Mouse (Mus musculus) liver (tissue): ENCODE results near the gene Cks1b.

Experiments used
- DNase-seq: peaks from one replicate; pipeline ENCODE4 v3.0.0-alpha.2; 2020; ENCODE audit warnings: mixed read lengths

Cks1b gene

DNA sequence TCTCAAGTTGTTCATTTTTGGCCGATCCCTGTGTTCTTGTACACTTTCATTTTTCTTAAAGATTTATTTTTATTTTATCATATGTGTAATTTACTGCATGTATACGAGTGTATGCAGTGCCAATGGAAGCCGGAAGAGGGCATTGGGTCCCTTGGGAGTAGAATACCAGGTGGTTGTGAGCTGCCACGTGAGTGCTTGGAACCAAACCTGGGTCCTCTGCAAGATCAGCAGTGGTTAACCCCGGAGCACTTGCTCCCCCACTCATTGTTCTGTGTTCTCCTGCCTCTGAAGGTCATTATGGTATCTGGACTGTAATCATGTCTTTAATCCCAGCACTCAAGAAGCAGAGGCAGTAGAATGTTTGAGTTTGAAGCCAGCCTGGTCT is 7.0 kb upstream of the Cks1b start:
- no peak for DNase-seq

- peak; percentile 76 for DNase-seq
These were observed 6.4 kb upstream of the Cks1b start for GRCm38 (mm10) chr3:89424416-89425140.

GRCm38 (mm10) chr3:89422556-89423205 is 4.5 kb upstream of the Cks1b start:
- no peak for DNase-seq

DNA sequence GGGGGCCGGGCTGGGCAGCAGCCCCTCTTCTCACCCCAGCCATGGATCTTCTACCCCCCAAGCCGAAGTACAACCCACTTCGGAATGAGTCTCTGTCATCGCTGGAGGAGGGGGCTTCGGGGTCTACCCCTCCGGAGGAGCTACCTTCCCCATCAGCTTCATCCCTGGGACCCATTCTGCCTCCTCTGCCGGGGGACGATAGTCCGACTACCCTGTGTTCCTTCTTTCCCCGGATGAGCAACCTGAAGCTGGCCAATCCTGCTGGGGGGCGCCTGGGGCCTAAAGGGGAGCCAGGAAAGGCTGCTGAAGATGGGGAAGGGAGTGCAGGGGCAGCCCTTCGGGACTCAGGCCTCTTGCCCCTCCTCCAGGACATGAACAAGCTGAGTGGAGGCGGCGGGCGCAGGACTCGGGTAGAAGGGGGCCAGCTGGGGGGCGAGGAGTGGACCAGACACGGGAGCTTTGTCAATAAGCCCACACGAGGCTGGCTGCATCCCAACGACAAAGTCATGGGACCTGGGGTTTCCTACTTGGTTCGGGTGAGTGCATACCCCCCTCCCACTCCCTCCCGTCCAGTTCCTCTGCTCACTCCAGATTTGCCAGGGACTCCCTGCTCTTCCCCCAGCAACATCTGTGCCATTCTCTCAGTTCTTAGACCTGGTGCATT is 3.8 kb upstream of the Cks1b start:
- DNase-seq, result peak; percentile 28

- DNase-seq, result peak; percentile 92
These were observed 3.0 kb upstream of the Cks1b start for GRCm38 (mm10) chr3:89421002-89421774.

DNA sequence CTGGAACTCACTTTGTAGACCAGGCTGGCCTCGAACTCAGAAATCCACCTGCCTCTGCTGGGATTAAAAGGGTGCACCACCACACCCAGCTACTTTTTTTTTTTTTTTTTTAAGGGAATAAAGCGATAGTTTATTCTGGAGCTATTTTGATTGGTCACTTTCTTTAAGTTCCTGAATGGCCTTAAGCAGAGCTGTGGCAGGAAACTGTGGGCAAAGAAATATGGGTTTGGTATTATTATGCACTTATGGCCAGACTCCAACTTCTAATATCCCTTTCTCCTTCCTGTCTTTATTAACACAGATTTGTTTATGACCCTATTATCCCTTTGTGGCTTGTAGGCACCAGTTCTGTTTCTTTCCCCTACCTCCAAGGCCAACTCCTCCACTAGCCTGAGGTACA is 2.2 kb upstream of the Cks1b start:
- no peak for DNase-seq

DNA sequence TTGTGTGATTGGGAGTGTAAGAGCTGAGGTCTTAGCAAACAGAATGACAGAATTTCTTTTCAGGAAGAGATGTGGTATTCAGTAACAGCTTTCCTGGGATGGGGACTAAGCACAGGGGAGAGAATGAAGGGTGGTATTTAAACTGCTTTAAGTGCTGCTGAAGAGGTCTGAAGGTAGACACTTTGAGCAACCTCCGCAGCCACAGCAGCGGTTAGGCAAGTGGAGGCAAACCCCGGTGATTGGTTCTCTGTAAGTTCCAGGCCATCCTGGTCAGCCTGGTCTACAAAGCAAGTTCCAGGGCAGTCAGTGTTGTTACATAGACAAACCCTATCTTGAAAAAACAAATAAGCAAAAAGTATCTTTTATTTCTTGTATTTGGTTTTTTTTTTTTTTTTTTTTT is 1.8 kb upstream of the Cks1b start:
- DNase-seq, result no peak

DNA sequence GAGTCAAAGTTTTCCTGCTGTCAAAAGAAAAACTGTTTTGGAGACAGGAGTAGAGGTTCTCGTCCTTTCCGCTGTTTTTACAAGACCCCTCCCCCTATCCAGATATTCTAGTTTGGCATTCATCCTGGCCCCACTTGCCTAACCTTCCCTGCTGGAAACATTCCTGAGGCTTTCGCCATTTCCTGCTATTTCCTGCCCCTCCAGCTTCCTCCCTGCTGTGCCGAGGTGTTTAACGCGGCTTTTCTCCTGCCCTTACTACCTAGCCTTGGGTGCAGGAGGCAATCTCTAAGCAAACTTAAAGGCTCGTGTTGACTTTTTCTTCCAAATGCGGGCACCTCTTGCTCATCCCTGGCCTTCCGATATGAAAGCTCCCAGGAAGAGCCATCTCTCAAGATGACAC is 1.4 kb upstream of the Cks1b start:
- DNase-seq, result peak; percentile 38

DNA sequence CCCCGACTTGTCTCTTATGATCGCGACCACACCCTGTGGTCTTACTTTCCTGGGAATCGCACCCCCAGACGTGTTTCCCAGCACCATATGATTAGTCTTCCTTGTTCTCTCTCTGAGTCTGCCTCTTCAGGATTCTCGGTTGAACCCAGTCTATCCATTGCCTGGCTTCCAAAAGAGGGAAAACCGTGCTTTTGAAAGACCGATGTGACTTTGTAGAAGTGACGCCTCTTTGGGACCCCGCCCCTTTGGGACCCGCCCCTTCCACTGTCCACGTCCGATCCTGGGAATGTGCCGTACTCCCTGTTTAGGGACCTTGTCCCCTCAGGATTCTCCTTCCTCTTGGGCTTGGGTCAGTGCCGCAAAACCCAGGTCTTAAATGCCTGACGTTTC is 673 bp upstream of the Cks1b start:
- DNase-seq, result peak; percentile 87

- DNase-seq, result no peak
These were observed 378 bp downstream of the Cks1b start for GRCm38 (mm10) chr3:89417840-89418169.

- DNase-seq, result no peak
These were observed 1.1 kb downstream of the Cks1b start for GRCm38 (mm10) chr3:89417131-89417530.

GRCm38 (mm10) chr3:89416158-89416557 is 2.0 kb downstream of the Cks1b start:
- DNase-seq, result no peak

DNA sequence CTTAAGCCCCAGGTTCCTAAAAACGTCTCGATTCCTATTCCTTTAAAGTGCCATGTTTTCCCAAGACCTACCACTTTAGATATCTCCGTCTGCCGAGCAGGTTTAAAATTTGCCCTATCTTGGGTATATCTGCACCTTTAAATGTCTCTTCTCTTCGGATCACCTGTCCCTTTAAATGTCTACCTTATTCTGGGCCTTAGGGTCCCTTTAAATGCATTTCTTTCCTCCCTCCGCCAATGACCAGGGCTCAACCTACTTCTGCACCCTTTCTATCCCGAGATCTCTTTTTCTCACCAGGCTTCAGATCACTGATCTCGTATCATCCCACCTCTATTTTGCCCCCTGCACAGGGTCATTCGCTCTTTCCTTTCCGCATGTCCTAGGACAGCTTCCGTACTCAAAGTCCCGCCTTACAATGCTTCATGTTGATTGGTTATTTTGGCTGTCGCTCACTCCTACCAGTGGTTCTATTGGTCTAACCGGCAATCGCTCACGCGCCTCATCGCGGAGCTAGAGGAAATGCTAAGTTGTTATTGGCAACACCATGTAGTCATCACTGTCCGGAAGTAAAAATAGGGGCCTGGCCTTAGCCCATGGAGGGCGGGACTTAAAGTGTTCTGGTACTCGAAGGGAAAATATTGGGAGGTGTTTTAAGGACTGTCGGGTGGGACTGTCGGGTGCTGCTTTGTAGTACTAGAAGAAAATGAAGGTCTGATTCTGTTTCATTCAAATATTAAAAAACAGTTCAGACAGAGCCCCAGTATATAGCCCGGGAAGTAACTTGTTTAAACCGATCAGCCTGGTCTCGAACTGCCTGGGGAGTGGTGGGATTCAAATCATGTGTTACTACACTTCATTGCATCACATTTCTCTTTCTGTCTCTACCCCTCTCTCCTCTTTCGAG is 6.4 kb downstream of the Cks1b start, which contains the start of gene Flad1:
Flad1 (minus strand) TSS at position 381 of the 904 bp plus-strand sequence.
- peak; percentile 96 for DNase-seq

DNA sequence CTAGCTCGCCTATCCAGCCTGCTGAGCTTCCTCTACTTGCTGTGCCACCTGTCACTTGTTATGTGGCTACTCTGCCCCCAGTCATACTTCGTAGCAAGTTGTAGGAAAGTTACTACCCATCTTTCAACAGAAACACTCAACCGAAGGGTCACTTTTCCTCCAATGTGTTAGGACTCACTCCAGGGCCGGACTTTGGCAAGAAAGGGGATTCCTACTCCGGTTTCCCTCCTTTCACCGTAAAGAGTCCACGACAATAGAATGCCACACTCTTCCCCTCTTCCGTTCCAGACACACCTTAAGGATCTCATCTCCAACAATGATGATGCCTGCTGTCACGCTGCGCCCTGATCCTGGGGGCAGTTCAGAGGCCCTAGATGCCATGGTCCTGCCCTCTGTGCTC is 7.3 kb downstream of the Cks1b start:
- no peak for DNase-seq

- no peak for DNase-seq
These were observed 8.5 kb downstream of the Cks1b start for GRCm38 (mm10) chr3:89409701-89410100.

DNA sequence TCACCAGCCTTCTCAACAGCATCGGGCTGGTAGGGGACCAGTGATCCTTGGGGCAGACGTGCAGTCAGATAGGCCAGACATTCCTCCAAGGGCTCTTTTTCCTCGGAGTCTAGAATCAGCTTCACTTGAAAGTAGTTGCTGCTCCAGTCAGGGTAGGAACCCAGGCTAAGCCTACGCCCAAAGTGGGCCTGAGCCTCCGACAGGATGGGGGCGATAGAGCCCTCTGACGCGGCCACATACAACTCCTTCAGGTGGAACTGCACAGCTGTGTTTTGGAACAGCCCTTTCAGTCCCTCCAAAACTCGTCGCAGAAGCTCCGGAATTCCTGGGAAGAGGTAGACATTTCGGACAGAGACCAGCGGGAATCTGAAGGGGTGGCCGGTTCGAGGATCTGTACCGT is 9.7 kb downstream of the Cks1b start:
- no peak for DNase-seq

DNA sequence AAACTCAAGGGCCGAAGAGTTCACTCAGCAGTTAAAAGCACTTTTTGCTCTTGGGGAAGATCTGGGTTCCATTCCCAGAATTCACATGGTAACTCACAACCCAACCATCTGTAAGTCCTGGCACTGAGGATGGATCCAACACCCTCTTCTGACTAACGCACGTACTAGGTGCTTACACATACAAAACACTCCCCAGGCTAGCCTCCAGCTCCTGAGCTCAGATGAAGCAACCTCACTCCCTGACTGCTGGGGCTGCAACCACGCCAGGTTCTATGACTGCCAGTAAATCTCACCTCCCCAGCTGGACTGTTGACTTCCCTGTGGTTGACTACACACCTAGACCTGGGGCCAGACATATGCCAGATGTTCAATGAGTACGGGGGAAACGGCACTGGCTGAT is 11.3 kb downstream of the Cks1b start:
- DNase-seq, result no peak

GRCm38 (mm10) chr3:89402693-89403092 is 15.5 kb downstream of the Cks1b start, which contains the start of gene Lenep:
TSS of gene Lenep (minus strand) at chr3:89402793.
- DNase-seq, result no peak

DNA sequence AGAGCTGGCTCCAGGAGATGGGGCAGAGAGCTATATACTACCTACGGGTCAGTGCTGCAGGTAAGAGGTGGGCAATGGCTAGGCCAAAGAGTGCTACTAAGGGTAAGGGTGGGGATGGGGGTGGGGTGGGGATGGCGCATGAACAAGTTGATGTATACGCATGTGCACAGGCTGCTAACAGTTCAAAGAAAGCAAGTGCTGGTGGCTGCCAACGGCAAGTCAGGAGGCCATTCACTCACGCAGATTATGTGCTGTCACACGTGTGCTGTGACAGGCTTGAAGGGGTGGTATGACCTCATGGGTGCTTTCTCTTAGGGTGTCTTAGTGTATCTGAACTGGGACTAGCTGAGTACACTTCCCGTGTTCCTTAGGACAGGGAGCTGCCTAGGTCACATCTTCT is 16.9 kb downstream of the Cks1b start:
- DNase-seq, result no peak

DNA sequence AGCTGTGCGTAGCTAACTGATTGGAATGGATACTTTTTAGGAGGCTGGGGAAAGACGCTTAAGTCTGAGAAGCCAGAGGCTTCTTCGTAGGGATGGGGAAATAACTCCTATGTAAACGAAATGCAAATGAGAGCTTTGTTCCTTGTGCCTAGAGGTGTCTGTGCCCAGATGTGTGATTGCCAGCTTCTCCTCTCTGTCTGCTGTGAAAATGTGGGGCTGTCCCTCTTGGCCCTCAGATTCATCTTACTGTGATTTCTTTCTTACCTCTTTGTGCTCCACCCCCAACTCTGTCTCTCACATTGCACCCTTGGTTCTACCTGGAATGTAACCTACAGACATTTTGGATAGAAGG is 21.6 kb downstream of the Cks1b start:
- no peak for DNase-seq

DNA sequence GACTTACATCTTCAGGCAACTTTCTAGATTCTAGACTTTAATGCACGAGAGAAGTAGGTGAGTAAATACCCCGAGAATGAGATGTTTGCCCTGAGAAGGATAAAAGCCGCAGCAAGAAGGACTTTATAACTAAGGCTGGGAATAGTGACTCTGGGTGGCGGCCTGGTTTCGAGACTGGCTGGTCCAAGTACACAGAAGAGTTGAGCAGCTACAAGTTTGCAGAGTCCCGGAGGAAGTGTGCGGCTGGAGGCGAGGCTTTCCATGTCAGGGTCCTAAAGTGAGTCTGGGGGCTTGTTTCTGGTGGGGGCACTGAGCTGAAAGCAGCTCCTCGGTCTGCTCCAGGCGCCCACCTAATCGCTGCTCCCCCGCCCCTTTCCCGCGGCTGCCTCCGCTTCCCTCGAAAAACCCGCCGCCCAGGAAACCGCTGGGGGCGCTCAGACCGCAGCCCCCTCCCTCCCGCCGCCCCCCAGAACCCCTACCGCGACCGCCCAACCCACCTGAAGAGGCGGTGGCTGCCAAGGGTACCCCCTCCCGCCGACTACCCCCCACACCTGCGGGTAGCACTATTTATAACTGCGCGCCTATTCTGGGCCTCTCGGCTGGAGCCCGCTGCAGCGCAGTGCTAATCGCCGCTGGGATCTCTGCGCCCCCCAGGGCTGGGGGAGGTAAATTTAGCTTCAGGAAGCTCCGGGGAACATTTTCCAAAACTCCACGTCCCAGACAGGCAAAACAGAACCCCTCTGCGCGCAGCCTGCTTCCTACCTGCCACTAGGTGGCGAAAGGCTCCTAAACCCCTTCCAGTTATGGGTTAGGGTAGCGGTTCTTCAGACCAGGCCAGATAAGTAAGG is 22.2 kb downstream of the Cks1b start:
- peak; percentile 76 for DNase-seq
